ENCODE assay signal across 8 mouse cellular contexts in genomic region chr6:114781415-114782240, GRCm38 (mm10).
DNase-seq lines count a peak whose midpoint lies in the region; ATAC-seq and TF ChIP-seq lines count a peak whose summit lies in the region.

No protein-coding gene starts in this region.

- no peaks in the 10 kb centered on the region for H3K9me3 ChIP-seq in intestine, embryonic 14.5 days (ENCODE audit: control insufficient read depth, low read length)
- H3K9me3 ChIP-seq in intestine, postnatal 0 days (ENCODE audit: control insufficient read depth), result no peaks in the 10 kb centered on the region
- no peaks in the 10 kb centered on the region for H3K9me3 ChIP-seq in hindbrain, postnatal 0 days (ENCODE audit: low read length)
- H3K9me3 ChIP-seq in liver, embryonic 16.5 days (replicated peaks; ENCODE audit: control insufficient read depth, low read length), result no peaks in the 10 kb centered on the region

- H3K27ac ChIP-seq in intestine, embryonic 14.5 days (ENCODE audit: low read depth), result peak overlapping the region; percentile 6; the same call in 1 of the 2 replicates
- no peak overlapping the region for H3K27ac ChIP-seq in intestine, postnatal 0 days (ENCODE audit: low read depth, low read length)
- H3K27ac ChIP-seq in hindbrain, postnatal 0 days, result peak overlapping the region; percentile 46; the same call in 1 of the 2 replicates
- H3K27ac ChIP-seq in liver, embryonic 16.5 days (ENCODE audit: low read length), result no peak overlapping the region

- H3K4me1 ChIP-seq in intestine, embryonic 14.5 days (replicated peaks; ENCODE audit: control insufficient read depth, insufficient read depth, low read length), result peaks cover 21% of the 10 kb centered on the region
- 0 out of 2 replicates have a peak, but pooled peaks cover 3% of the 10 kb centered on the region for H3K4me1 ChIP-seq in intestine, postnatal 0 days (replicated peaks; ENCODE audit: control insufficient read depth, insufficient read depth, low read length)
- peaks cover 8% of the 10 kb centered on the region; the same call in 1 of the 2 replicates for H3K4me1 ChIP-seq in hindbrain, postnatal 0 days (ENCODE audit: insufficient read depth, low read length)
- H3K4me1 ChIP-seq in liver, embryonic 16.5 days (ENCODE audit: control insufficient read depth, low read depth, low read length), result peaks cover 4% of the 10 kb centered on the region

- H3K4me2 ChIP-seq in intestine, embryonic 14.5 days (ENCODE audit: low read length), result no peak overlapping the region
- no peak overlapping the region for H3K4me2 ChIP-seq in intestine, postnatal 0 days (replicated peaks; ENCODE audit: low read depth)
- no peak overlapping the region for H3K4me2 ChIP-seq in hindbrain, postnatal 0 days (ENCODE audit: low read depth, low read length)
- H3K4me2 ChIP-seq in liver, embryonic 16.5 days (ENCODE audit: low read depth, low read length), result no peak overlapping the region

- peak; percentile 59 for DNase-seq in intestine, embryonic 14.5 days (ENCODE audit: low spot score)
- DNase-seq in adrenal gland, postnatal 10 days, result peak; percentile 89
- DNase-seq in gastrocnemius, postnatal 14 days, result peak; percentile 87
- peak; percentile 77 for DNase-seq in hindbrain, postnatal 0 days (ENCODE audit: low spot score)
- peak; percentile 71 for DNase-seq in ovary, adult 18-20 months (ENCODE audit: low spot score)
- DNase-seq in thymus, postnatal 4 days, result no peak

- WGBS in intestine, embryonic 14.5 days, result 43% methylated on average over 11 of the region's 11 CpGs
- 49% methylated on average over 11 of the region's 11 CpGs for WGBS in intestine, postnatal 0 days
- WGBS in hindbrain, postnatal 0 days, result 34% methylated on average over 11 of the region's 11 CpGs
- 42% methylated on average over 11 of the region's 11 CpGs for WGBS in liver, embryonic 16.5 days (ENCODE audit: insufficient replicate concordance)

- no peak for ATAC-seq in intestine, embryonic 14.5 days (replicated peaks; ENCODE audit: low FRiP score, low TSS enrichment, low read depth)
- ATAC-seq in intestine, postnatal 0 days, result no peak
- ATAC-seq in hindbrain, postnatal 0 days, result peak; percentile 68; the same call in 1 of the 2 replicates
- ATAC-seq in liver, embryonic 16.5 days (ENCODE audit: low read depth), result peak; percentile 51; the same call in 1 of the 2 replicates

- no peak overlapping the region for H3K4me3 ChIP-seq in intestine, embryonic 14.5 days (ENCODE audit: low read depth, low read length)
- no peak overlapping the region for H3K4me3 ChIP-seq in intestine, postnatal 0 days (ENCODE audit: low read depth, low read length)
- H3K4me3 ChIP-seq in hindbrain, postnatal 0 days (ENCODE audit: low read length), result no peak overlapping the region
- H3K4me3 ChIP-seq in liver, embryonic 16.5 days (ENCODE audit: low read depth, low read length), result no peak overlapping the region

- TF ChIP-seq CTCF in intestine, postnatal 0 days (IDR thresholded peaks at IDR 0.05; ENCODE audit: low read depth), result no peak
- no peak for TF ChIP-seq CTCF in hindbrain, postnatal 0 days (IDR thresholded peaks at IDR 0.05; ENCODE audit: low read depth)

- no peak overlapping the region for H3K9ac ChIP-seq in intestine, embryonic 14.5 days (ENCODE audit: low read length)
- no peak overlapping the region for H3K9ac ChIP-seq in intestine, postnatal 0 days (ENCODE audit: low read depth, low read length)
- H3K9ac ChIP-seq in hindbrain, postnatal 0 days (replicated peaks; ENCODE audit: low read length), result no peak overlapping the region
- no peak overlapping the region for H3K9ac ChIP-seq in liver, embryonic 16.5 days (ENCODE audit: low read depth, low read length)

- H3K36me3 ChIP-seq in intestine, embryonic 14.5 days (ENCODE audit: control insufficient read depth, insufficient read depth, low read length), result no peaks in the 10 kb centered on the region
- H3K36me3 ChIP-seq in intestine, postnatal 0 days (ENCODE audit: control insufficient read depth, insufficient read depth), result no peaks in the 10 kb centered on the region
- no peaks in the 10 kb centered on the region for H3K36me3 ChIP-seq in hindbrain, postnatal 0 days (ENCODE audit: insufficient read depth, low read length)
- no peaks in the 10 kb centered on the region for H3K36me3 ChIP-seq in liver, embryonic 16.5 days (ENCODE audit: control insufficient read depth, insufficient read depth)

- no peaks in the 10 kb centered on the region for H3K27me3 ChIP-seq in intestine, embryonic 14.5 days (replicated peaks; ENCODE audit: control insufficient read depth, insufficient read depth, low read length)
- H3K27me3 ChIP-seq in intestine, postnatal 0 days (replicated peaks; ENCODE audit: control insufficient read depth, insufficient read depth, low read length), result no peaks in the 10 kb centered on the region
- H3K27me3 ChIP-seq in hindbrain, postnatal 0 days (ENCODE audit: insufficient read depth, low read length), result no peaks in the 10 kb centered on the region
- no peaks in the 10 kb centered on the region for H3K27me3 ChIP-seq in liver, embryonic 16.5 days (ENCODE audit: control insufficient read depth, insufficient read depth, low read depth, low read length)

- intact Hi-C loops in gastrocnemius, postnatal 14 days (cut with DNase I; ENCODE audit: low total_unique reads), result no loop called here

Comparison
In these comparisons a context has a peak if more than half of its experiments do, and no peak if none do; other contexts are left out.
1. H3K27ac ChIP-seq: peak in intestine, embryonic 14.5 days (single experiment) and hindbrain, postnatal 0 days (single experiment); none in intestine, postnatal 0 days (single experiment) and liver, embryonic 16.5 days (single experiment).
2. ATAC-seq: peak in hindbrain, postnatal 0 days (single experiment) and liver, embryonic 16.5 days (single experiment); none in intestine, embryonic 14.5 days (single experiment) and intestine, postnatal 0 days (single experiment).